Mouse (Mus musculus): Measurements from ENCODE around the gene Brca1.
A peak's percentile ranks its signal among the peaks of the same experiment; 100 is the strongest.
"Not testable (repeated sequence)": the region's sequence is repeated elsewhere in the genome, so short reads cannot be mapped to it uniquely, and the experiment has no call there.

Gene Brca1

GRCm38 (mm10) chr11:101543533-101543932 is 8.2 kb downstream of the Brca1 start:
- peak; percentile 14 to 21 for DNase-seq (ENCODE audit: low spot score in 2 of 2)

- DNase-seq (ENCODE audit: low spot score in 2 of 2): no peak
Observed at GRCm38 (mm10) chr11:101526686-101527085, 25.1 kb downstream of the Brca1 start.

GRCm38 (mm10) chr11:101525936-101526595 is 25.7 kb downstream of the Brca1 start:
- peak; percentile 12 to 40 for DNase-seq (ENCODE audit: low spot score in 2 of 2)

- no peak for DNase-seq (ENCODE audit: low spot score in 2 of 2)
Observed at GRCm38 (mm10) chr11:101525056-101525455, 26.7 kb downstream of the Brca1 start.

GRCm38 (mm10) chr11:101524446-101524845 is 27.3 kb downstream of the Brca1 start:
- no peak for DNase-seq (ENCODE audit: low spot score in 2 of 2)

- DNase-seq (ENCODE audit: low spot score in 2 of 2): no peak
Observed at GRCm38 (mm10) chr11:101519364-101519763, 32.4 kb downstream of the Brca1 start.

GRCm38 (mm10) chr11:101518937-101519336 is 32.8 kb downstream of the Brca1 start:
- peak; percentile 13 to 17 for DNase-seq (ENCODE audit: low spot score in 2 of 2)

- DNase-seq (ENCODE audit: low spot score in 2 of 2): no peak
Observed at GRCm38 (mm10) chr11:101507090-101507489, 44.7 kb downstream of the Brca1 start.

GRCm38 (mm10) chr11:101506269-101506780 is 45.4 kb downstream of the Brca1 start:
- no peak for DNase-seq (ENCODE audit: low spot score in 2 of 2)

GRCm38 (mm10) chr11:101486126-101486525 is 65.6 kb downstream of the Brca1 start:
- no peak for DNase-seq (ENCODE audit: low spot score in 2 of 2)

GRCm38 (mm10) chr11:101485509-101486028 is 66.2 kb downstream of the Brca1 start:
- no peak for DNase-seq (ENCODE audit: low spot score in 2 of 2)

- DNase-seq (ENCODE audit: low spot score in 2 of 2): no peak
Observed at GRCm38 (mm10) chr11:101484814-101485213, 66.9 kb downstream of the Brca1 start.

- DNase-seq (ENCODE audit: low spot score in 2 of 2): no peak
Observed at GRCm38 (mm10) chr11:101484245-101484644, 67.5 kb downstream of the Brca1 start.

- DNase-seq (ENCODE audit: low spot score in 2 of 2): no peak
Observed at GRCm38 (mm10) chr11:101483804-101484203, 68.0 kb downstream of the Brca1 start.

- DNase-seq (ENCODE audit: low spot score in 2 of 2): no peak
Observed at GRCm38 (mm10) chr11:101480912-101481311, 70.8 kb downstream of the Brca1 start.

- no peak for DNase-seq (ENCODE audit: low spot score in 2 of 2)
Observed at GRCm38 (mm10) chr11:101479171-101479635, 72.6 kb downstream of the Brca1 start.

- DNase-seq (ENCODE audit: low spot score in 2 of 2): no peak
Observed at GRCm38 (mm10) chr11:101477552-101478211, 74.1 kb downstream of the Brca1 start.

GRCm38 (mm10) chr11:101477194-101477551 is 74.6 kb downstream of the Brca1 start:
- DNase-seq (ENCODE audit: low spot score in 2 of 2): no peak

- not testable (repeated sequence) for DNase-seq (ENCODE audit: low spot score in 2 of 2)
Observed at GRCm38 (mm10) chr11:101476361-101476760, 75.4 kb downstream of the Brca1 start.

GRCm38 (mm10) chr11:101474298-101474697 is 77.5 kb downstream of the Brca1 start:
- no peak for DNase-seq (ENCODE audit: low spot score in 2 of 2)

GRCm38 (mm10) chr11:101473686-101474085 is 78.1 kb downstream of the Brca1 start:
- not testable (repeated sequence) for DNase-seq (ENCODE audit: low spot score in 2 of 2)

- no peak for DNase-seq (ENCODE audit: low spot score in 2 of 2)
Observed at GRCm38 (mm10) chr11:101472336-101472735, 79.4 kb downstream of the Brca1 start.

GRCm38 (mm10) chr11:101471926-101472325 is 79.8 kb downstream of the Brca1 start:
- no peak for DNase-seq (ENCODE audit: low spot score in 2 of 2)
